Mouse (Mus musculus): ENCODE data around the gene Csrnp1.

Gene Csrnp1

DNA sequence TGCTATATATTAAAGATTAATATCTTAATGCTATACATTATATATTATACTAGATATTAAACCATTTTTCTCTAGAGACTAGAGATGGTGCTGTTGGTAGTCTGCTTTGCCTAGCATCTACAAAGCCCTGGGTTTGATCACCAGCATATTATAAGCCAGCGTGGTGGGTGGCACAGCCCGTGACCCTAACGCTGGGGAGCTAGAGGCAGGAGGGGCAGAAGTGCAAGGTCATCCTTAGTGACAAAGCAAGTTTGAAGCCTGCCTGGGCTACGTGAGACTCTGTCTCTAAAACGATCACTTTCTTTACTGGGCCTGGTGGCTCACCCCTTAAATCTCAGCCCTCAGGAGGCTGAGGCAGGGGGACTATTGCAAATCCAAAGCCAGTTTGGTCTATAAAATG, 18.4 kb upstream of the Csrnp1 start:
- DNase-seq (ENCODE audit: low spot score): no peak

DNA sequence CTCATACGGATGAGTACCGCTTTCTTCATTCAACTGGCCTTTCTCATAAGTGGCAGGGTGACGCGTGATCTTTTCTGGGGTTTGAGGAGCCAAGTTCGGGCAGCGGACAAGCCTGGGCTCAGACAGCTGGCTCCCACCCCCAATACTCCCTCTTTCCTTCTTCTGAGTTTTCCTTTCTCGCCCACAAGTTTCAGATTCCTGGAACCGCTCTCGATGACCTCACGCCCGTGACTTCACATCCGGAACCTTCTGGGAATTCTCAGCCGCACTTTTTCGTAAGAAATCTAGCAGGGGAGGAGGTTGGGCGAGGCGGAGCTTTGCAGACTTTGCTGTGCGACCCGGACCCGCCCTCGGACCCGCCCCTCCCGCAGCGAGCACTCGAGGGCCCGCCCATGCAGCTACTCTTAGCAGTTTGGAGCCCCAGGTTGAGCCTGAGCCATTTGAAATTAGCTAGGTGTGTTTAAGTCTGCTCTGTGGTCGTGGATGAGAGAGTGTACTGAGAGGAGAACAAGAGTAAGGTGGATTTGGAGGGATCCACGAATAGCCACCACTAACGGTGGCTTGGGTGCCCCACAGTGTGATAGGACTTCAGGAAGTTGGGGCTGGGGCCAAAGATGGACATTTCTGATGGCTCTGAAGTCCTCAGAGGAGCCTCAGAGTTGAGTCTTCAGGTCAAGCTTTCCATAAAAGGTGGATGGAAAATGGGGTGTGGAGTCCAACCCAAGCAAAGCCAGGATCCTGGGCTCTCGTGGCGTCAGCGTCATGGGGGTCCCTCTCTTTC, 17.7 kb upstream of the Csrnp1 start:
- DNase-seq (ENCODE audit: low spot score): no peak

DNA sequence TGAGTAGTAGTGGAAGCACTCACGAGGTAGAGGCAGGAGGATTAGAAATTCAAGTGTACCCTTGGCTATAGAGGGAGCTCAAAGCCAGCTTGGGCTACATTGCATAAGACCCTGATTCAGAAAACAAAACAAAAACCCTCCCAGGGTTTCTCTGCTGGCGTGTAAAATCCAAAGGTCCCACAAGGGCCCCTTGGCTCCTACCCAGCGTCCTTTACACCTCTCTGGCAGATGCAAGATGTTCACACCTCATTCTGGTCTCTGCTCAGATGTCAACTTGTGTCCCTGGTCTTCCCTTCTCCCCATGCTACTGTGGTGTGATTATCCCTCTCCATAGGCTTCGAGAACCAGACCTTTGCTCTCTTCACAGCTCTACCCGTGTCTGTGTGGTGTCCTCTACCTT, 16.3 kb upstream of the Csrnp1 start:
- no peak for DNase-seq (ENCODE audit: low spot score)

DNA sequence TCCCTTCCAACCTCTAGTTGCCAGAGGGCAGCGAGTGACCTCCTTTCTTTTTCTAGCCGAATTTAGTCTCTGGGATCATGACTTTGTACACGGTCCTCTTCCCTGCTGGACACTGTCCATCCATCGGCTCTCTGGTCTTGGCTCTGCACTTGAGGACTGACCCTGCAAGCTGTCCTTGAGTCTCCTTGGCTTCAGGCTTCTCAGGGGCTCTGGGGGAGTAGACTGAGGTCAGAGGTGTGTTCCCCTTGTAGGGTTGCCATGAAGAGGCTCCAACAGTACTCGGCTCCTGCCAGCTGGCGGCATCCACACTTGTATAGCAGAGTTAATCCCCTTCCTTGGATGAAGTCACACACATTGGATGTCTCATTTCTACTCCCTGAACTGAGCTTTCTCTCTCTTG, 15.2 kb upstream of the Csrnp1 start:
- DNase-seq (ENCODE audit: low spot score): no peak

DNA sequence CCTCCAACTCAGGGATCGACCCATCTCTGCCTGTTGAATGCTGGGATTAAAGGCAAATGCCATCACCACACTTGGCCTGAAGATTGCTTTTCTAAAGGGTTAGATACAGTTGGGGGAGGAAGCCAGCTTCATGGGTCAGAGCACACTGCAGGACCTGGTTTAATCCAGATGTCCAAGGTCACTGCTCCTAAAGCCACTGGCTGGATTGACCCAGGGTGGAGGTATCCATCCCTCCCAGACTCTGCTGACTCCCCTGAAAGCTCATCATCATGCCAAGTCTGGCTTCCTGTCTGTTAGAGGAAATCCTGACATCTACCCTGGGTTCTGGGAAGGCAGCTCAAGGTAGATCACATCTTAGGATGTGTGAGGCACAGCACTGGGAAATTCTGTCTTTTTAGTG, 14.3 kb upstream of the Csrnp1 start:
- DNase-seq (ENCODE audit: low spot score): no peak

DNA sequence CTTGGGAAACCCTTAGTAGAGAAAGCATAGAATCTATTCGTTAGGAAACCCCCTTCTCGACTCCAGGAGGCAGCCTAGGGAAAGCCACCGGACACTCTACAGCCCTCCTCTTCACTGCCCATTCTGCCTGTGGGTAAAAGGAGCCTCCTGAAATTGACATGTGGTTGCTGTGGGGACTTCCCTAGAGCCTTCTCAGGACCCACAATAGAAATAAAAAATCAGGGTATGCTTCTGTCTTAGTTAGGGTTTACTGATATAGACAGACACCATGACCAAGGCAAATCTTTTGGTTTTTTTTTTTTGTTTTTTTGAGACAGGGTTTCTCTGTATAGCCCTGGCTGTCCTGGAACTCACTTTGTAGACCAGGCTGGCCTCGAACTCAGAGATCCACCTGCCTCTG, 11.6 kb upstream of the Csrnp1 start:
- no peak for DNase-seq (ENCODE audit: low spot score)

DNA sequence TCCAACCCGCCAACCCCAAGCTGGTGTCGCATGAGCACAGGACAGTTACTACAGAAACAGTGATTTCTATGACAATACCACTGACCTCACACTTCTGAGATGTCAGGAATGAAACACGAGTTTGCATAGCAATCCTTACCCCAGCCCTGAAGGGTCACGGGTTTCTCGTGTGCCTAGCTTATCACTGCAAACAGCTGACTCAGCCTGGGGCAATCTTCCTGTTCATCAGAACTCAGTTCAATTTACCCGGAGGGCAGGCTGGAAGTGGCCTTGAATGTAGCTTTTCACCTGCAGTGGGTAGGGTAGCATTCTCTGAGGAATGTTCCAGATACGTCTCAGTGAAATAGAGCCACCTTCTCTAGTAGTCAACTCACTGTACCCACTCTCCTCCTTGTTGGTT, 9.7 kb upstream of the Csrnp1 start:
- no peak for DNase-seq (ENCODE audit: low spot score)

DNA sequence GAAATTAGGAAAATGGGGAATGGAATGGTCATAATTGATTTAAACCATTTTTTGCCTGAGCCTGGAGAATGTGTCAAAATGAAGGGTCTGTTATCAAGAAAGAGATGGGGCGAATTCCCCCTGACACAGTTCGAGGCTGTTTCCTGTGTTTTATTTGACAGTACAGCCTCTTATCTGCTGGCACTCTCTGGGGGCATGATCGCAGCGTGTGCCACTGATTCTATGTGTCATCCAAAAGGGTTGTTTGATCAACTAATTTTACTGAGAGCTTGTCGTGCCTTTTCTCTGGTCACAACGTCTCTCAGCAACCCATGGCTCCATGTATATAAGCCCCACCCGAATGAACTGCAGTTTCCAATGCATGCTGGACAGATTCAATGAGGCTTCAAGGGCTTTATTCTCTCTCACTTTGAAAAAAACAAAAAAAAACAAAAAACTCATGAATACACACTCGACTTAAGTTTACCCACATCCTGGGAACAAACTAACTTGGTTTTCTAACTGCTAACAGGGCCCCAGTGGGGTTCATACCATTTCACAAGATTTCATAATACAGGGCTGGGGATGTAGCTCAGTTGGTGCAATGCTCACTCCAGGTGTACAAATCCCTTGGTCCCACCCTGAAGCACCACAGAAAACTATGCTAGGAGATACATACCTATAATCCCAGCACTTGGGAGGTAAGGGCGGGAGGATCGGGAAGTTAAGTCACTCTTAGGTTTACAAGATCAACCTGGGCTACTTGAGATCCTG, 8.8 kb upstream of the Csrnp1 start:
- no peak for DNase-seq (ENCODE audit: low spot score)

DNA sequence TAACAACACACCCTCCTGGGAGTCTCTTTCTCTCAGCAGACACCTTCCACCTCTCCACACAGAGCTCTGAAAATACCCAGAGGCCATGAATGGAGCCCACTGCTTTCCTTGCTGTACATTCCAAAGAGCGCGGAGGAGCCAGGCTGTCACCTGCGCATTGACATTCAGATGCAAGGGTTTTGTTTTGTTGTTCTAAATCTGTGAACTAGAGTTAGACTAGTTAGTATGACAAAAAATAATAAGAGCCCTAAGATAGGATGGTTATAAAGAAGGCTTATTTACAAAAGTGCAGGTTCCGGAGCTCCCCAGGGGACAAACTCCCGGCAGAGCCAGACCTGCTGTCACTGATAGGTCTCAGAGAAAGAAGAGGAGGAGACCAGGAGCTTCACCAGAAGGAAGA, 6.9 kb upstream of the Csrnp1 start:
- DNase-seq (ENCODE audit: low spot score): no peak

DNA sequence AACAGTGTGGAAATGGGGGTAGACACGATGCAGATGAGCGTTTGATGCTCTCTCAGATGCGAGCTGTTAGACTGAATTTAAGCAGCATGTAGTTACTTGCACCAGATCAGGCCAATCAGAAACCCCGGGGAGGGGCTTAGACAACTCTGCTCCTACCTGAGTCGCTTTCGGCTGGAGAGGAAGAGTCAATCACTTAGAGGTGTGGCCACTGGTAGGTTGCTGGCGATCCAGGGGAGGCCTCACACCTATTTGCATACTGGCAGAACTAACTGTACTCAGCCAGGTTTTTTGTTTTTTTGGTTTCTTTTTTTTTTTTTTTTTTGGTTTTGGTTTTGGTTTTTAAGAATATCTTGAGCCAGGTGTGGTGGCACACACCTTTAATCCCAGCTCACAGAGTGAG, 3.8 kb upstream of the Csrnp1 start:
- no peak for DNase-seq (ENCODE audit: low spot score)

DNA sequence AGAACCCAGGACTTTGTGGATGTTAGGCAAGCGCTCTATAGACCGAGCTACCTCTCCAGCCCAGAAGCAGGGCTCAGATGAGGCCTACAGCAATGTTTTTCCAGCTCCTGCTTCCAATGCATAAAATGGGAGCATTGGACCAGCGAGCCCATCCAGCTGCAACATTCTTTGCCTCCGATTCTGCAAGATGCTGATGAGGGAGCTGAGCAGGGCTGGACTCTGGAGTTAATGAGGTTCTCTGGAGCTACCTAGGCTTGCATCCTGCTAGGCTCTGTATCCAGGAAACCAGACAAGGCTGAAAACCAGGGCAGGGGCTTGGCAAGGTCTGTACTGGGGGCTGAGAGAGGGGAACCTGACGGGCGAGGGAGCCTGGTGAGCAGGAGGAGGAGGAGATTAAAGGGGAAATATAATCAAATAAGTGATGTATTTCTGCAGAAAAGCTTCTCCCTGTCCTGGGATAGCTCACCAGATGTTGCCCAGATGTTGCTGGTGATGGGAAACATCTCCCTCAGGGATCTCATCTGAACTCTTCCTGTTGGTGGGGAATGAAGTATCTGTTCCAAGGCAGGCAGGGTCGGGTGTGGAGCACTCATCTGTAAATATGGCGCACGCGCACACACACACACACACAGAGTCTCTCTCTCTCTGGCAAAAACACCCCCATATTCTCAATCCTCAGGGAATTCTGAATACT, 1.6 kb upstream of the Csrnp1 start:
- no peak for DNase-seq (ENCODE audit: low spot score)

DNA sequence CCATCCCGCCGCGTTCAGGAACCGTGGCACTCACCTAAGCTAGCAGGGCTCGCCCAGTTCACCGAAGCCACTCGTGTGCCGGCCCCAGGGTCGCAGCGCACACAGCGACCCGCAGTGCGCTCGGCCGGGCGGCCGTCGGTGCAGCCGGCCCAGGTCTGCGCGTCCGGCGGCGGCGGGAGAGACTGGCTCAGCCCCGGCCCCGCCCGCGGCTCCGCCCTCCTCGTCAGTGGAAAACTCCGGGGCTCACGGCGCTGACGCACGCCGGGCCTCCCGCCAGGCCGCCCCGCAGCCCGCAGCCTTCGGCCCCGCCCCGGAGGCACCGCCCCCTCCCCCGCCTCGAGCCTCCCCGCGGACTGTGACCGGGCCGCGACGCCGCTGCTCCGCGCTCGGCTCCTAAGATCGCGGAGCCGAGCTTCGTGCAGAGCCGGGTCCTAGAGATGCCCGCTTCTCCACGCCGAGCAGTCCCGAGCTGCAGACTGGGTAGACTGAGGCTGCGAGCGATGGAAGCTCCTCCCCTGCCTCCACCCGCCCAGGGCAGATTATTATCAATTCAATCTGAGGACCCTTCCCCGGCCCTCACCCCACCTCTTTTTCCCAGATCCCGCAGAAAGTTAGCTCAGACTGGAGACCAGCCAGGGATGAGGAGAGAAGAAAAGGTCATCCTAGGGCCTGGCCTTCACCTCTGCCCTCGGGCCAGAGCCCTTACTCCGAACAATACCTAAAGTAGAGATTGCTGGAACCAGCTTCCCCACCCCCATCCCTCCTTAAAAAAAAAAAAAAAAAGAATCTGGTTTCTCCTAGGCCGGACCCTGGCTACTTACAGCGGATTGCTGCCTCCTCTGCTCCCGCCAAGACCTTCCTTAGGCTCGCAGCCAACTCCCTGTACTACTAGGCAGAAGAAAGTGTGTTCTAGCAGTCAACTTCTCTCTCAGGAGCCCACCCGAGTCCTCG, 598 bp downstream of the Csrnp1 start:
- DNase-seq (ENCODE audit: low spot score): peak; percentile 88

DNA sequence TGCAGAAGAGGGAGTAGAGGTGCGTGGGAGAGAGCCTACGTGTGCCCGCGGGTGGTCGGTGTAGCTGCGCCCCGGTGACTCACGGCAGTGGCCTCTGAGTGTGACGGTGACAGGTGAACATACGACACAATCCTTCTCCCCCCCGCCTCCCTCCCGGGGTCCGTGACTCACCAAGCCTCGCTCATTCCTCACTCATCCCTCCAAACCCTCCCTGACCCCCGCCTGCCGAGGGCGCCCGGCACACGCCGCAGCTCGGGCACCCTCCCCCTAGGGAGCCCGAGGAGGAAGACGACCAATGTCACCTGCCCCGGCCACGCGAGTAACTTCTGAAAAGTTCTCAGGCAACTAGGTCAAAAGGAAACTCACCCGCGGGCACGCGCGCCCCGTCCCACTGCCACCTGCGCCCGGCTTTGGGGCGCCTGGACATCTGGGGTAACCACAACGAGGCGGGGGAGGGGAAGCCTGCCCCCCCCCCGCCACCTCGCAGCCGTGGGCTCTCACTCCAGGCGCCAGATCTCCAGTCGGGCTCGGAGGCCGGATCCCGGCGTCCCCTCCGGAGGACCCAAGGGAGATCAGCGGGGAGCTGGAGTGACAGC, 1.4 kb downstream of the Csrnp1 start:
- DNase-seq (ENCODE audit: low spot score): peak; percentile 53

DNA sequence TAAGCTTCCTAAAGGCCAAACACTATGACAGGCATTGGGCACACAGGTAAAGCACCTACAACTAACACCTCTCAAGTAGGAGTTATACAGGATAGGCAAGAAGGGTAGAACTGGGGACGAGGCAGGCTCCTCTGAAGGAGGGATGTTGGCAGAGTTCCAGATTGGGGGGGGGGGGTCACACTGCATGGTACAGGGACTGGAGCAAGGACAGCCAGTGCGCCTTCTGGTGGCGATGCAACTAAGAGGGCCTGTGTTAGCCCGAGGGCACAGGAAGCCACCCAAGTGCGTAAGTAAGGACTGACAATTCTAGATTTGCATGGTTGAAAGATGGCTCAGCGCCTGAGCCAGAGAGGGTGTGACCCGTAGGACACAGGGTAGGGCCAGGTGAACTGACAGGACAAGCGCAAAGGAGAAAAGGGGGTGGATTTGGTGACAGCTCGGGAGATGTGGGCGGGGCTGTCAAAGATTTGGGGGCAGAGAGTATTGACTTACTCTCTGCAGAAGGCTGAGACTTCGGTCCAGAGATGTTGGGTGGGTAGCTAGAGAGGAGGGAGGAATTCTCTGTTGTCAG, 2.1 kb downstream of the Csrnp1 start:
- DNase-seq (ENCODE audit: low spot score): peak; percentile 69

DNA sequence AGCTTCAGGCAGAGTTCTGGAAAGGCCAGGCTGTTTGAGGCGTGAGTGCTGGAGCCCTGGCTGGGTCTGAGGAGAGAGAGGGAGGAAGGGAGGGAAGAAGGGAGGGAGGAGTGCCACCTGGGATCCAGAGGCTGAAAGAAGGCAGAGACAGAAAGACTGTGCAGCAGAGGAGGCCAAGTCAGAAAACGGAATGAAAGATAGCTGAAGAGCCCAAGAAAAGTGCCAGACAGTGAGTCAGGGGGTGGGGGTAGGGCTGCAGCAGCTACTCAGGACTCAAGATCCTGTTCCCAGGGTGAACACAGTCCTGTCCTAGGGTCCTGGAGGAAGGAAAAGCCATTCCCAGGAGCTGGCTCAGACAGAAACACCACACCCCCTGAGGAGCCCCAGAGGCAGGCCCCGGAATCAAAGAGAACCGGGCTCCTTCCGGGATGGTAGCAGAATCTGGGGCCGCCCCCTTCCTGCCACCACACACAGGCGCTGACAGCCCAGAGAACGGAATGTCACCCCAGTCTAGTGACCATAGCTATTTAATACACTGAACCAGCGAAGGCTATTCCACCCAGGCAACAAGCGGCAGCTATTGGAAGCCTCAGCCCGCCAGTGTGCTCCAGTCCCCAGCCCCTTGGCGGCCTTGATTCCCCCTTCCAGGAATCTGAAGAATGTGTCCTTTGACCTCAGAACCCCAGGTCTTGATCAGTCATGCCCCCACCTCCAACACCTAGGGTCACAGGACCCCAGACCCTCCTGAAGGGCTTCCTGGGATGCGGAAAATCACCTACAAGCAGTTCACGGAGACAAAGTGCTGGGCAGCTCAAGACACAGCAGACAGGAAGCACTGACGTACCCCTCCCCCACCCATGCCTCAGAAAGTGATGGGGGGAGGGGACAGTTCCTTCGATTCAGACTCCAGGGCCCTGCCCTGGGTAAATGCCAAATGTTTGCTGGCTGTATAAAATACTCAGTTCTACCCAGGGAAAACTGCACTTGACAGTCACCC, 3.0 kb downstream of the Csrnp1 start:
- DNase-seq (ENCODE audit: low spot score): peak; percentile 77

DNA sequence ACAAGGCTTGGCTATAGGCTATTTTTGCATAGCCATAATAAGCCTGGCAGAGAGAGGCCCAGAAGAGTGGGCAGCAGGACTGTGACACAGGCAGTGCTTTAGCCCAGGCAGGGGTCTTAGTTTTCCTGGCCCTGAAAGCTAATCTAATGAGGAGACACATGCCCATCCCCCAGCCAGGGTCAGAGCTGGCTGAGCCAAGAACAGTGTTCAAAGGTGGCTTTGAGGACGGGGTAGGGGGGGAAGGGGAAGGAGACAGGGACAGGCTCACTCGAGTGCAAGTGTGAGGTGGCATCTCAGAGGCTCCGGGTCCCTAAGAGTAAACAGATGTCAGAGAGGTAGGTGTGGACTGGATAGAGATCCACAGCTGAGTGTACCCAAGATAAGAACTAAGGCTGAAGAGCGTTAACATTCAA, 3.7 kb downstream of the Csrnp1 start:
- DNase-seq (ENCODE audit: low spot score): no peak

DNA sequence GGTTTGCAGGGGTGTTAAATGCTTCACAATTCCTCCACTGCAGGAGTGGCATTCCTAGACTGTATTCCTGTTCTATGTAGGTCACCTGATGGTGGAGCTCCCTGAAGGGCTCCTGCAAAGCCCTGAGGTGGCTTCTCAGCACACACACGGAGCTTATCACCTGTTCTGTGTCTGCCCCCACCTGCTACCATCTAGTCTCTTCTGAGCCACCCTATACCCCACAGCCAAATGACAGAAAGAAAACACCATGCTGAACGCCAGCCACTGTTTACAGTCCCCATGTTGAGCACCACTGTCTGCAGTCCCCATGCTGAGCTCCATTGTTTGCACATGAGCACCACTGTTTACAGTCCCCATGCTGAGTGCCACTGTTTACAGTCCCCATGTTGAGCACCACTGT, 4.7 kb downstream of the Csrnp1 start:
- DNase-seq (ENCODE audit: low spot score): no peak

DNA sequence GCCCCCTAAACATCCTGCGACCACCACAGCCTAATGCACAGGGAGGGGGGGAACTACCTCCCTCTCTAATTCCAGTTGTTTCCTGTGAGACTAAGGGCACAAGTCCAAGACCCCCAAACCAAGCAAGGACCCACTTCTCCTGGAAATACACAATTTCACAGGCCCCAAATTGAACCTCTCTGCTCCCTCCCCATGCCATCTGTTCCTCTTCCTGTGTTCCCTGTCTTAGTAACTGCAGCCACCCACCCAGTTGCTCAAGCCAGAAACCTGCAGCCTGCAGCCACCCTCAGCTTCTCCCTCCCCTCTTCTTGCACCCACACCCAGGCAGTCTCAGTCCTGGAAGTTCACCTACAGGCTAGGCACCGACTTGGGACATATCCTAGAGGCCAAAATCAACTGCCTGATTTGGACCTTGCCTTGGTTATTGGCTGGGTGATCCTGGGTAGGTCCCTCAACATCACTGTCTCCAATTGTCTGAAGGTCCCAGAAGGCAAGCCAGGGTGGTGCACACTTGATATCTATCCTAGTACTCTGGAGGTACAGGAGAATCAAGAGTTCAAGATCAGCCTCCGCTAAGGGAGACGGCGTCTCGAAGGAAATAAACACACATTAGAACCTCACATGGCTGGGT, 5.5 kb downstream of the Csrnp1 start:
- DNase-seq (ENCODE audit: low spot score): no peak

DNA sequence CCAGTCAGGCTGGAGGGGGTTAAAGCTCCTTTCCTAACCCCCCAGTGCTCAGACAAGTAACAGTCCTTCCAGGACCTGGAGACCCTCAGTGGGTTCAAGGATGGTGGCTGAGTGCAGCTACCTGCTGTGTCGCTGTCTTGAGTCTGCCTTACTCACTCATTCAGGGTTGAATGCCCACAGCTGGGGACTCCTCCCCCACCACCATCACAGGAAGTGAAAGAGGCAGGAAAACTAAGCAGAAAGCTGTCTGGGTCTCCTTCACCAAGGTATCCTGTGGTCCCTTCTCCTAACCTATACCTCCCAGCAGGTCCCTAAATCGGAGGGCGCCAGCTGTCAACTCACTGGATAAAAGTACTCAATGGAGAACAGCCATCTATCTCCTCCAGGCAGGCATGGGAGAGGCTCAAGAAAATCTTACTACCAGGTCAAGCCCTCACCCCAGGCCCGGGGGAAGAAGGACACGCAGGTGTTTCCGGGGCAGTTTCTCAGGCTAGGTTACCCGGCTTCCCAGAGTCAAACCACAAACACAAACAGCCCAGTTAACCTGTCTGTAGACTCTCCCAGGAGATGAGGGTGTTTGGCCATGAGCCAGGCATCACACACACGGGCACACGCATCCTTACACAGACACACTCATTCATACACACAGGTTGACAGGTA, 6.2 kb downstream of the Csrnp1 start:
- no peak for DNase-seq (ENCODE audit: low spot score)

Measured in MN1 (cell line).